Mouse (Mus musculus) CD4-positive naive resting alpha-beta T cell, adult 76 days (primary cell): Measurements from ENCODE around the gene Haus3. TPM values are rescaled to one million over a fixed set of nuclear protein-coding genes. Genes with fewer than 3 reads are reported as not detected.

Source experiments
- total RNA-seq: library from RNA; stranded (reverse); gene quantifications from one replicate; pipeline ENCODE4 v1.2.4, GENCODE M21; 2023

The Haus3 gene
- 48.4 TPM for total RNA-seq

DNA sequence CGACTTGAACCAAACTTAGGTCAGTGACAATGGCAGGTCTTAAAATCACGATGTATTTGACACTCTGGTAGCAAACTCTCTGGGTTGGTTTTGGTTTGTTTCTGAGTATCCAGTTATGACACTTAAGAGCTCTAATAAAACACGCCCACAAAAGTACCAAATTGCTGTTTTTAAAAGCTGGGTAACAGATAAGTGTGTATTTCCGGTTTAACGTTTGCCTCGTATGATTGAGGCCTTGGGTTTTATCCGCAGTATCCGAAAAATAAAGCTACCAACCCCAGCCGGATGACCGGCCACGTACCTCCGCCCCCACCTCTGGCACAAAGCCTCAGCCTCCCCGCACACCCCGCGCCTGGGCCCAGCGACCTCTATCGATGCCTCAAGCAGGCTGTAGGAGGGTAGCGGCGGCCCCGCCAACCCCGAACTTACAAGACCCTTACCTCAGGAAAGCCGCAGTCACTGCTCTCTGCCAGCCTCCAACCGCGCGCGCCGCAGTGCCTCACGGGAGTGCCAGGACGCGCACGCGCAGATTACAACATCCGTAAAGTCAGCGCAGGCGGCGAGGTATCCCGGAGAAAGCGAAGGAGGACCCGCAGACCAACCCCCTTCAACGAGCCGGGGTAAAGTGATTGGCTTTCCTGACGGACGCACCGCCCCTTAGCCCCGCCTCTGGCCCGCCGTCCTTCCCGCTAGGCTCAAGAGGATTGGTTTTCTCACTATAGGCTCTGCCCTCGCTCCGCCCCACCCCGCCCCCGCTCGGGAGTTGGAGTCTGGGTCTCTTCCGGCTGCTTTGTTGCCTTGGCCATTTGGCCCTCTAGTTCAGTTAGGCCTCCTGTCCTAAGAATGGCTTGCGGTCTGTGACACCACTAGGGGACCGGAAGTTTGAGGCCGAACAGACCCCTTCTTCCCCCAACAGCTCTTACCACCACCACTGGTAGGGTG lies at the start of gene Haus3, which contains the start of gene Poln:
TSS of gene Haus3 (minus strand) at position 578 of the 942 bp plus-strand sequence.
TSS of gene Poln (minus strand) at position 499 of the 942 bp plus-strand sequence.

DNA sequence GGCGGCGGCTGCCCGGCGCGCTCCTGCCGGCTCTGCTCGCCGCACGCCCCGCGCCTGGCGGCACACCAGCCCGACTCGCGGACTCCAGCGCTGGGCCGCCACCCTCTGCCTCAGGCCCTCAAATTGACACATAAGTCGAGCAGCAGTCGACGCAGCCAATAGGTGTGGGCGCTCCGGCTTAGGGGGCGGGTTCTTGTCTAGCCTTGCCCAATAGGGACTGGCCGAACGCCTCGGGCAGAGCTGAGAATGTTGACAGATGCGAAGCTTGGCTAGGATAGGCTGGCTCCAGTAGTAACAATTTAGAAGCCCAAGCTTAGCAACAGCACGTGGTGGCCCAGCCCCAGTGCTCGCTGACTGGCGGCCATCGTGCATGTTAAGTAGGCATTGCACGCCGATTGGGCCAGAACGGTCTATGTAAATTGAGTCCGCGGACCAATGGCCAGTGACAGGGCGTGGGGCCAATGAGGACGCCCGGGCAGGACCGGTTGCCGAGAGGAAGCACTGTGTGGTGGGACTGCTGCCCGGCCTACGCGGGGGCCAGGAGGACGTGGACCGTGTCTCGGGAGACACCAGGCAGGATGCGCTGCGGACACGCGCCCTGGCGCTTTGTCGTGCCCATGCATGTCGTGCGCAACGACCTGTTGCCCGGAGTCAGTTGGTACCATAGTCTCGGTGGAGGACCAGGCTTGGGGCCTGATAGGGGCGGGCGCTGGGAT lies 18.4 kb upstream of the Haus3 start, which contains the start of gene Mxd4:
TSS of gene Mxd4 (minus strand) at position 120 of the 716 bp plus-strand sequence.

Other genes with a start within 250 kb of the Haus3 start
- gene Nelfa, start 233.1 kb downstream of the Haus3 start, total RNA-seq, result 31.1 TPM
- gene Gm1673, start 186.1 kb downstream of the Haus3 start, total RNA-seq, result not detected
- gene Nat8l, start 173.5 kb downstream of the Haus3 start, total RNA-seq, result 0.15 TPM
- gene Poln, start 79 bp downstream of the Haus3 start, total RNA-seq, result 1.3 TPM
- 117 TPM for gene Mxd4, start 18.2 kb upstream of the Haus3 start, total RNA-seq
- 4.0 TPM for gene Zfyve28, start 118.9 kb upstream of the Haus3 start, total RNA-seq
- gene Cfap99, start 119.1 kb upstream of the Haus3 start, total RNA-seq, result not detected
- gene Rnf4, start 166.8 kb upstream of the Haus3 start, total RNA-seq, result 254 TPM
- 96.9 TPM for gene Fam193a, start 200.4 kb upstream of the Haus3 start, total RNA-seq